Mouse (Mus musculus): ENCODE measurements around the gene Hist1h2bn.

DNA sequence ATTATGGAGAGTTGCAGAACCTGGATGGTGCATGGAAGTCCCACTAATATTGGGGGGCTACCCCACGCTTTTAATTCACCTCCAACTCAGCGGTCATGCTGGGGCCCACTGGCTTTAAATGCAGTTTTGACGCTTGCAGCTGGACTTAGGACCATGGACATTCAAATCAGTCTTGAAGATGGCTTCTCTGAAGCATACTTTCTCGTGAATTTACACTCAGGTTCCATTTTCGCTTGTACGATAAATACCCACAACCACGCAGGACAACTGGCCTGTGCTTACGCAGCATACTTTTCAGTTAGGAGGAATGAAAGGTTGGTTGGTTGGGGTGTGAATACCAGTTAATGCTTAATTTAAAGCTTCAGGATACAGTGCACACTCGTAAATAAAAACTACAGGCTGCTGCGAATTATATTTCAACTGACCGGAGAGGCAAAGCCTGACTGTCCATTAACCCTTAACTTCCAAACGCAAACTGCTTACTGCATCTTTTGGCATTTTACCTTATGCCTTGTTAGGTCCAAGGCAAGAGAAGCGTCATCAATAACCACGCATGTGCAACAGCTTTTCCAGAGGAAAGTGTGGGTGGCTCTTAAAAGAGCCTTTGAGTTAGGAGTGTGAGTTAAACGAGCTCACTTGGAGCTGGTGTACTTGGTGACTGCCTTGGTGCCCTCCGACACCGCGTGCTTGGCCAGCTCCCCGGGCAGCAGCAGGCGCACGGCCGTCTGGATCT is 38.6 kb upstream of the Hist1h2bn start:
- TF ChIP-seq CTCF (IDR thresholded peaks at IDR 0.05; ENCODE audit: borderline replicate concordance, extremely low read depth, insufficient read depth, insufficient read length): no peak
- TF ChIP-seq POLR2A (IDR thresholded peaks at IDR 0.05; ENCODE audit: borderline replicate concordance, extremely low read depth, insufficient read depth, insufficient read length, poor library complexity, severe bottlenecking): no peak

Measured in brain, embryonic 14.5 days (tissue).